Mouse (Mus musculus): ENCODE data around the gene Ticrr. TPM values are rescaled to one million over a fixed set of nuclear protein-coding genes. Genes with fewer than 3 reads are reported as not detected.

Ticrr gene
- polyA plus RNA-seq, 1 experiment from 2014 or later: 2.6 TPM

- Histone ChIP-seq H3K36me3 (peaks cover 28% of the 10 kb centered on the region), H3K27ac (no peak overlapping the region), H3K4me3 (no peak overlapping the region), H3K9ac (no peak overlapping the region), H3K4me2 (no peak overlapping the region), H3K9me3 (no peaks in the 10 kb centered on the region), H3K27me3 (0 out of 2 replicates have a peak, but pooled peaks cover 7% of the 10 kb centered on the region), H3K4me1 (replicated peaks) (0 out of 2 replicates have a peak, but pooled peaks cover 3% of the 10 kb centered on the region)
- 82% methylated on average over 8 of the region's 8 CpGs for WGBS
- no peak for ATAC-seq (ENCODE audit: low FRiP score)
Measured at GRCm38 (mm10) chr7:79734563-79734962, 74.6 kb downstream of the Ticrr start.

GRCm38 (mm10) chr7:79736511-79736910 lies 76.5 kb downstream of the Ticrr start:
- 91% methylated on average over 14 of the region's 14 CpGs for WGBS
- H3K9me3 ChIP-seq: no peaks in the 10 kb centered on the region
- peaks cover 30% of the 10 kb centered on the region for H3K36me3 ChIP-seq
- no peak overlapping the region for H3K9ac ChIP-seq
- H3K4me3 ChIP-seq: no peak overlapping the region
- no peak overlapping the region for H3K4me2 ChIP-seq
- no peak for ATAC-seq (ENCODE audit: low FRiP score)
- no peak overlapping the region for H3K27ac ChIP-seq
- 0 out of 2 replicates have a peak, but pooled peaks cover 3% of the 10 kb centered on the region for H3K4me1 ChIP-seq (replicated peaks)
- no peaks in the 10 kb centered on the region for H3K27me3 ChIP-seq

GRCm38 (mm10) chr7:79738913-79739312 lies 78.9 kb downstream of the Ticrr start:
- Histone ChIP-seq H3K27ac (no peak overlapping the region), H3K9ac (no peak overlapping the region), H3K27me3 (no peaks in the 10 kb centered on the region), H3K4me2 (no peak overlapping the region), H3K4me3 (no peak overlapping the region), H3K36me3 (peaks cover 30% of the 10 kb centered on the region), H3K9me3 (no peaks in the 10 kb centered on the region), H3K4me1 (replicated peaks) (peaks cover 14% of the 10 kb centered on the region)
- ATAC-seq (ENCODE audit: low FRiP score): no peak
- 98% methylated on average over 2 of the region's 2 CpGs for WGBS

- peaks cover 14% of the 10 kb centered on the region for H3K4me1 ChIP-seq (replicated peaks)
- H3K9me3 ChIP-seq: no peaks in the 10 kb centered on the region
- no peak overlapping the region for H3K4me3 ChIP-seq
- 0 out of 2 replicates have a peak, but pooled peaks cover 6% of the 10 kb centered on the region for H3K27me3 ChIP-seq
- ATAC-seq (ENCODE audit: low FRiP score): no peak
- no peak overlapping the region for H3K4me2 ChIP-seq
- no peak overlapping the region for H3K27ac ChIP-seq
- H3K9ac ChIP-seq: no peak overlapping the region
- 82% methylated on average over 4 of the region's 4 CpGs for WGBS
- peaks cover 26% of the 10 kb centered on the region for H3K36me3 ChIP-seq
Measured at GRCm38 (mm10) chr7:79740279-79740678, 80.3 kb downstream of the Ticrr start.

GRCm38 (mm10) chr7:79742277-79742658 lies 82.3 kb downstream of the Ticrr start:
- no peak overlapping the region for H3K27ac ChIP-seq
- peaks cover 16% of the 10 kb centered on the region for H3K36me3 ChIP-seq
- WGBS: 27% methylated on average over 11 of the region's 11 CpGs
- H3K4me1 ChIP-seq (replicated peaks): peaks cover 14% of the 10 kb centered on the region
- H3K9ac ChIP-seq: peak overlapping the region; percentile 77
- H3K4me2 ChIP-seq: peak overlapping the region; percentile 95
- peak overlapping the region; percentile 76 for H3K4me3 ChIP-seq
- H3K27me3 ChIP-seq: 0 out of 2 replicates have a peak, but pooled peaks cover 6% of the 10 kb centered on the region
- ATAC-seq (ENCODE audit: low FRiP score): no peak
- no peaks in the 10 kb centered on the region for H3K9me3 ChIP-seq

- peak within 1 kb of the TSS; percentile 77 for H3K9ac ChIP-seq
- peaks cover 10% of the 10 kb centered on the region for H3K36me3 ChIP-seq
- WGBS: 3% methylated on average over 44 of the region's 46 CpGs
- H3K27ac ChIP-seq: no peak within 1 kb of the TSS
- H3K4me3 ChIP-seq: peak within 1 kb of the TSS; percentile 76
- H3K4me2 ChIP-seq: peak within 1 kb of the TSS; percentile 95
- peak; percentile 86 for ATAC-seq (ENCODE audit: low FRiP score)
- 0 out of 2 replicates have a peak, but pooled peaks cover 6% of the 10 kb centered on the region for H3K27me3 ChIP-seq
- H3K4me1 ChIP-seq (replicated peaks): peaks cover 14% of the 10 kb centered on the region
- H3K9me3 ChIP-seq: no peaks in the 10 kb centered on the region
Measured at GRCm38 (mm10) chr7:79742659-79743536, 82.9 kb downstream of the Ticrr start, which contains the start of the genes Pex11a and Wdr93. Pex11a (minus strand) TSS chr7:79743131. Wdr93 (plus strand) TSS chr7:79743163.

GRCm38 (mm10) chr7:79744051-79744450 lies 84.1 kb downstream of the Ticrr start:
- Histone ChIP-seq H3K27me3 (0 out of 2 replicates have a peak, but pooled peaks cover 6% of the 10 kb centered on the region), H3K36me3 (peaks cover 4% of the 10 kb centered on the region; the same call in 1 of the 2 replicates), H3K4me1 (replicated peaks) (peaks cover 14% of the 10 kb centered on the region), H3K27ac (no peak overlapping the region), H3K4me3 (no peak overlapping the region), H3K9me3 (no peaks in the 10 kb centered on the region), H3K4me2 (no peak overlapping the region), H3K9ac (no peak overlapping the region)
- no peak for ATAC-seq (ENCODE audit: low FRiP score)
- 94% methylated on average over 9 of the region's 9 CpGs for WGBS

GRCm38 (mm10) chr7:79744585-79744984 lies 84.6 kb downstream of the Ticrr start:
- Histone ChIP-seq H3K36me3 (peaks cover 1% of the 10 kb centered on the region; the same call in 1 of the 2 replicates), H3K4me1 (replicated peaks) (peaks cover 14% of the 10 kb centered on the region), H3K4me3 (no peak overlapping the region), H3K9me3 (no peaks in the 10 kb centered on the region), H3K4me2 (no peak overlapping the region), H3K27ac (no peak overlapping the region), H3K27me3 (0 out of 2 replicates have a peak, but pooled peaks cover 6% of the 10 kb centered on the region), H3K9ac (no peak overlapping the region)
- ATAC-seq (ENCODE audit: low FRiP score): no peak
- WGBS: 78% methylated on average over 5 of the region's 5 CpGs

GRCm38 (mm10) chr7:79747659-79748058 lies 87.7 kb downstream of the Ticrr start:
- H3K4me3 ChIP-seq: no peak overlapping the region
- H3K27ac ChIP-seq: no peak overlapping the region
- no peak overlapping the region for H3K9ac ChIP-seq
- H3K9me3 ChIP-seq: no peaks in the 10 kb centered on the region
- no peak for ATAC-seq (ENCODE audit: low FRiP score)
- no peak overlapping the region for H3K4me2 ChIP-seq
- H3K27me3 ChIP-seq: 0 out of 2 replicates have a peak, but pooled peaks cover 6% of the 10 kb centered on the region
- H3K36me3 ChIP-seq: no peaks in the 10 kb centered on the region
- 83% methylated on average over 6 of the region's 6 CpGs for WGBS
- peaks cover 9% of the 10 kb centered on the region for H3K4me1 ChIP-seq (replicated peaks)

Other genes starting within 250 kb of the Ticrr start
- gene Polg, start 193.8 kb upstream of the Ticrr start, polyA plus RNA-seq (2015; fragmentation: Nextera tagmentation; extraction: Ambion mirVana): 21.9 and 22.5 TPM in 2 replicates
- gene Rhcg, start 42.5 kb upstream of the Ticrr start, polyA plus RNA-seq (2015; fragmentation: Nextera tagmentation; extraction: Ambion mirVana): 4.8 and 5.2 TPM in 2 replicates
- 1.7 and 2.2 TPM in 2 replicates for gene Kif7, start 55.5 kb downstream of the Ticrr start, polyA plus RNA-seq (2015; fragmentation: Nextera tagmentation; extraction: Ambion mirVana)
- gene Plin1, start 72.7 kb downstream of the Ticrr start, polyA plus RNA-seq (2015; fragmentation: Nextera tagmentation; extraction: Ambion mirVana): 0.13 and 0.17 TPM in 2 replicates
- 10.9 and 14.6 TPM in 2 replicates for gene Pex11a, start 82.9 kb downstream of the Ticrr start, polyA plus RNA-seq (2015; fragmentation: Nextera tagmentation; extraction: Ambion mirVana)
- 0.47 and 0.65 TPM in 2 replicates for gene Wdr93, start 83.0 kb downstream of the Ticrr start, polyA plus RNA-seq (2015; fragmentation: Nextera tagmentation; extraction: Ambion mirVana)
- gene Mesp1, start 133.6 kb downstream of the Ticrr start, polyA plus RNA-seq (2015; fragmentation: Nextera tagmentation; extraction: Ambion mirVana): not detected in 2 replicates
- gene Mesp2, start 150.5 kb downstream of the Ticrr start, polyA plus RNA-seq (2015; fragmentation: Nextera tagmentation; extraction: Ambion mirVana): 0.74 and 0.93 TPM in 2 replicates
- 4.3 and 4.4 TPM in 2 replicates for gene Anpep, start 200.9 kb downstream of the Ticrr start, polyA plus RNA-seq (2015; fragmentation: Nextera tagmentation; extraction: Ambion mirVana)

Measured in hindbrain, embryonic 13.5 days (tissue).